Mouse (Mus musculus) kidney, postnatal 14 days (tissue): Measurements from ENCODE around the gene Ubtf.
A peak's percentile ranks its signal among the peaks of the same experiment; 100 is the strongest.

Experiments
- DNase-seq: peaks from one replicate; pipeline ENCODE4 v3.0.0; 2022; ENCODE audit warnings: mixed read lengths

Ubtf gene

GRCm38 (mm10) chr11:102346926-102347325 is 27.4 kb upstream of the Ubtf start:
- no peak for DNase-seq

GRCm38 (mm10) chr11:102344458-102344857 is 24.9 kb upstream of the Ubtf start:
- DNase-seq = no peak

- DNase-seq = no peak
Observed at GRCm38 (mm10) chr11:102342742-102343141, 23.2 kb upstream of the Ubtf start.

GRCm38 (mm10) chr11:102341101-102341500 is 21.6 kb upstream of the Ubtf start:
- no peak for DNase-seq

- no peak for DNase-seq
Observed at GRCm38 (mm10) chr11:102339624-102340023, 20.1 kb upstream of the Ubtf start.

GRCm38 (mm10) chr11:102339195-102339594 is 19.7 kb upstream of the Ubtf start:
- DNase-seq = peak; percentile 61

- peak; percentile 89 for DNase-seq
Observed at GRCm38 (mm10) chr11:102338561-102338960, 19.0 kb upstream of the Ubtf start.

GRCm38 (mm10) chr11:102337921-102338320 is 18.4 kb upstream of the Ubtf start:
- DNase-seq = no peak

- no peak for DNase-seq
Observed at GRCm38 (mm10) chr11:102336191-102336590, 16.6 kb upstream of the Ubtf start.

- DNase-seq = peak; percentile 61
Observed at GRCm38 (mm10) chr11:102334973-102335700, 15.6 kb upstream of the Ubtf start.

- DNase-seq = no peak
Observed at GRCm38 (mm10) chr11:102334010-102334409, 14.5 kb upstream of the Ubtf start.

GRCm38 (mm10) chr11:102333061-102333460 is 13.5 kb upstream of the Ubtf start:
- no peak for DNase-seq

GRCm38 (mm10) chr11:102331806-102332205 is 12.3 kb upstream of the Ubtf start:
- DNase-seq = no peak

GRCm38 (mm10) chr11:102330039-102330438 is 10.5 kb upstream of the Ubtf start:
- DNase-seq = no peak

GRCm38 (mm10) chr11:102329518-102329917 is 10.0 kb upstream of the Ubtf start:
- DNase-seq = no peak

- DNase-seq = no peak
Observed at GRCm38 (mm10) chr11:102327839-102328238, 8.3 kb upstream of the Ubtf start.

- no peak for DNase-seq
Observed at GRCm38 (mm10) chr11:102327250-102327649, 7.7 kb upstream of the Ubtf start.

GRCm38 (mm10) chr11:102323516-102323915 is 4.0 kb upstream of the Ubtf start:
- no peak for DNase-seq

GRCm38 (mm10) chr11:102321931-102322330 is 2.4 kb upstream of the Ubtf start:
- DNase-seq = no peak

- peak; percentile 83 for DNase-seq
Observed at GRCm38 (mm10) chr11:102320686-102321005, 1.1 kb upstream of the Ubtf start.

GRCm38 (mm10) chr11:102319941-102320685 is 571 bp upstream of the Ubtf start:
- DNase-seq = peak; percentile 90

GRCm38 (mm10) chr11:102318576-102319409 is 749 bp downstream of the Ubtf start:
- DNase-seq = peak; percentile 73

GRCm38 (mm10) chr11:102317901-102318575 is 1.5 kb downstream of the Ubtf start:
- DNase-seq = peak; percentile 91
